8 mouse cellular contexts compared by ENCODE assay signal in genomic region chr8:94702844-94703813, GRCm38 (mm10). TPM values are rescaled to one million over a fixed set of nuclear protein-coding genes. Genes with fewer than 3 reads are reported as not detected.
DNase-seq lines count a peak whose midpoint lies in the region; ATAC-seq and TF ChIP-seq lines count a peak whose summit lies in the region.

No protein-coding gene starts in this region.

- ATAC-seq in forebrain, embryonic 12.5 days (ENCODE audit: low FRiP score): peak; percentile 81
- peak; percentile 80 for ATAC-seq in liver, postnatal 0 days
- ATAC-seq in neural tube, embryonic 13.5 days (ENCODE audit: low read depth): peak; percentile 89

- peak; percentile 86 for TF ChIP-seq CTCF in ES-Bruce4 (IDR thresholded peaks at IDR 0.05; ENCODE audit: low read depth, low read length)
- peak; percentile 97 for TF ChIP-seq CTCF in liver, postnatal 0 days (IDR thresholded peaks at IDR 0.05; ENCODE audit: low read depth)

- peaks cover 3% of the 10 kb centered on the region for H3K4me1 ChIP-seq in ES-Bruce4 (ENCODE audit: control insufficient read depth, insufficient read depth, low read length)
- peaks cover 4% of the 10 kb centered on the region; the same call in 1 of the 2 replicates for H3K4me1 ChIP-seq in forebrain, embryonic 12.5 days
- H3K4me1 ChIP-seq in liver, postnatal 0 days (ENCODE audit: insufficient read depth): 0 out of 2 replicates have a peak, but pooled peaks cover 9% of the 10 kb centered on the region
- no peaks in the 10 kb centered on the region for H3K4me1 ChIP-seq in neural tube, embryonic 13.5 days (replicated peaks)

- no peak overlapping the region for H3K27ac ChIP-seq in ES-Bruce4 (ENCODE audit: insufficient read depth, low read length)
- H3K27ac ChIP-seq in forebrain, embryonic 12.5 days: peak overlapping the region; percentile 56
- H3K27ac ChIP-seq in liver, postnatal 0 days (ENCODE audit: low read depth): peak overlapping the region; percentile 45
- H3K27ac ChIP-seq in neural tube, embryonic 13.5 days (replicated peaks): peak overlapping the region; percentile 66

- peak overlapping the region; percentile 54 for H3K4me2 ChIP-seq in forebrain, embryonic 12.5 days
- H3K4me2 ChIP-seq in liver, postnatal 0 days (ENCODE audit: low read depth, low read length): peak overlapping the region; percentile 76
- H3K4me2 ChIP-seq in neural tube, embryonic 13.5 days: peak overlapping the region; percentile 50

- H3K4me3 ChIP-seq in ES-Bruce4 (ENCODE audit: low read depth, low read length): peak overlapping the region; percentile 88
- H3K4me3 ChIP-seq in forebrain, embryonic 12.5 days (replicated peaks): peak overlapping the region; percentile 50
- peak overlapping the region; percentile 53 for H3K4me3 ChIP-seq in liver, postnatal 0 days (ENCODE audit: low read depth, low read length)
- H3K4me3 ChIP-seq in neural tube, embryonic 13.5 days: peak overlapping the region; percentile 38

- H3K9ac ChIP-seq in ES-Bruce4 (ENCODE audit: low read depth, poor library complexity, severe bottlenecking): peak overlapping the region; percentile 53
- peak overlapping the region; percentile 49 for H3K9ac ChIP-seq in forebrain, embryonic 12.5 days
- peak overlapping the region; percentile 27; the same call in 1 of the 2 replicates for H3K9ac ChIP-seq in liver, postnatal 0 days (replicated peaks)
- H3K9ac ChIP-seq in neural tube, embryonic 13.5 days: peak overlapping the region; percentile 41

- DNase-seq in c-Kit-positive CD71-positive TER-119-positive erythroid progenitor cells, embryonic 14.5 days (ENCODE audit: low spot score): peak; percentile 86
- DNase-seq in heart, postnatal 10 days: peak; percentile 84
- DNase-seq in kidney, postnatal 4 days: peak; percentile 87 to 91
- peak; percentile 81 for DNase-seq in liver, postnatal 0 days
- peak; percentile 76 for DNase-seq in testis, postnatal 14 days (ENCODE audit: low spot score)

- intact Hi-C loops in heart, postnatal 10 days (cut with DNase I): loop anchor here (1.0 to 5.0 kb wide), 4 partner anchors 36 to 211 kb away; partner anchors contain the start of genes Arl2bp and Cpne2

- under 1% methylated on average over 35 of the region's 35 CpGs for WGBS in forebrain, embryonic 12.5 days
- under 1% methylated on average over 35 of the region's 35 CpGs for WGBS in liver, postnatal 0 days (ENCODE audit: insufficient replicate concordance)
- WGBS in neural tube, embryonic 13.5 days: under 1% methylated on average over 35 of the region's 35 CpGs

- H3K9me3 ChIP-seq in ES-Bruce4 (replicated peaks; ENCODE audit: control insufficient read depth, insufficient read depth, low read length, poor library complexity, severe bottlenecking): no peaks in the 10 kb centered on the region
- no peaks in the 10 kb centered on the region for H3K9me3 ChIP-seq in forebrain, embryonic 12.5 days
- H3K9me3 ChIP-seq in liver, postnatal 0 days (ENCODE audit: low read length): no peaks in the 10 kb centered on the region
- no peaks in the 10 kb centered on the region for H3K9me3 ChIP-seq in neural tube, embryonic 13.5 days

- 0 out of 2 replicates have a peak, but pooled peaks have one; percentile 32 for TF ChIP-seq EP300 in ES-Bruce4 (IDR thresholded peaks at IDR 0.05; ENCODE audit: insufficient read depth, low read depth, low read length)
- no peak for TF ChIP-seq EP300 in liver, postnatal 0 days (IDR thresholded peaks at IDR 0.05; ENCODE audit: low read depth)

- TF ChIP-seq POLR2A in ES-Bruce4 (IDR thresholded peaks at IDR 0.05; ENCODE audit: insufficient read depth, low read length): no peak

- no peaks in the 10 kb centered on the region for H3K36me3 ChIP-seq in ES-Bruce4 (ENCODE audit: control insufficient read depth, insufficient read depth, low read length, poor library complexity, severe bottlenecking)
- H3K36me3 ChIP-seq in forebrain, embryonic 12.5 days (replicated peaks): no peaks in the 10 kb centered on the region
- no peaks in the 10 kb centered on the region for H3K36me3 ChIP-seq in liver, postnatal 0 days (replicated peaks; ENCODE audit: insufficient read depth, low read length)
- no peaks in the 10 kb centered on the region for H3K36me3 ChIP-seq in neural tube, embryonic 13.5 days

- H3K27me3 ChIP-seq in ES-Bruce4 (ENCODE audit: control insufficient read depth, insufficient read depth, low read length, poor library complexity, severe bottlenecking): no peaks in the 10 kb centered on the region
- peaks cover 8% of the 10 kb centered on the region for H3K27me3 ChIP-seq in forebrain, embryonic 12.5 days
- peaks cover under 1% of the 10 kb centered on the region for H3K27me3 ChIP-seq in liver, postnatal 0 days (ENCODE audit: insufficient read depth, low read length)
- H3K27me3 ChIP-seq in neural tube, embryonic 13.5 days: peaks cover 13% of the 10 kb centered on the region

RNA-seq across cellular contexts. Expression of gene Pllp, which starts 7.1 kb away (rescaled TPM):
- 1.2 TPM in 1 of 2 replicates, not detected in the other for polyA plus RNA-seq in ES-Bruce4 (2011; ENCODE audit: insufficient read depth, insufficient read length, low read depth, missing spikeins)
- 0.52 and 0.92 TPM in 2 replicates for polyA plus RNA-seq in forebrain, embryonic 12.5 days (2016; fragmentation: Nextera tagmentation; extraction: Ambion mirVana)
- total RNA-seq in heart, postnatal 10 days (2021): 1 to 10 TPM in 1 of 2 experiments, under 1 TPM in 1; 0.72 to 1.1 TPM
- 2.5 and 3.1 TPM in 2 replicates for polyA plus RNA-seq in liver, postnatal 0 days (2015; fragmentation: Nextera tagmentation; extraction: Ambion mirVana)
- 1.0 and 2.1 TPM in 2 replicates for polyA plus RNA-seq in neural tube, embryonic 13.5 days (2015; fragmentation: Nextera tagmentation; extraction: Ambion mirVana)

RNA-seq across cellular contexts. Expression of gene Arl2bp, which starts 36.7 kb away (rescaled TPM):
- 42.4 and 45.3 TPM in 2 replicates for polyA plus RNA-seq in ES-Bruce4 (2011; ENCODE audit: insufficient read depth, insufficient read length, low read depth, missing spikeins)
- 242 and 248 TPM in 2 replicates for polyA plus RNA-seq in forebrain, embryonic 12.5 days (2016; fragmentation: Nextera tagmentation; extraction: Ambion mirVana)
- 100 to 1,000 TPM; 107 to 110 TPM for total RNA-seq in heart, postnatal 10 days (2021)
- 20.8 and 21.3 TPM in 2 replicates for polyA plus RNA-seq in liver, postnatal 0 days (2015; fragmentation: Nextera tagmentation; extraction: Ambion mirVana)
- polyA plus RNA-seq in neural tube, embryonic 13.5 days (2015; fragmentation: Nextera tagmentation; extraction: Ambion mirVana): 219 and 224 TPM in 2 replicates

RNA-seq across cellular contexts. Expression of gene Ccl22, which starts 42.3 kb away (rescaled TPM):
- polyA plus RNA-seq in ES-Bruce4 (2011; ENCODE audit: insufficient read depth, insufficient read length, low read depth, missing spikeins): not detected in 2 replicates
- polyA plus RNA-seq in forebrain, embryonic 12.5 days (2016; fragmentation: Nextera tagmentation; extraction: Ambion mirVana): not detected in 2 replicates
- not detected for total RNA-seq in heart, postnatal 10 days (2021)
- 0.07 and 0.28 TPM in 2 replicates for polyA plus RNA-seq in liver, postnatal 0 days (2015; fragmentation: Nextera tagmentation; extraction: Ambion mirVana)
- not detected in 2 replicates for polyA plus RNA-seq in neural tube, embryonic 13.5 days (2015; fragmentation: Nextera tagmentation; extraction: Ambion mirVana)

Comparison
In these comparisons a context has a peak if more than half of its experiments do, and no peak if none do; other contexts are left out.
1. H3K4me3 ChIP-seq: peak in every context shown above with its lines; median percentile 88 in ES-Bruce4; 53 in liver, postnatal 0 days; 50 in forebrain, embryonic 12.5 days; 38 in neural tube, embryonic 13.5 days.